Mouse (Mus musculus): ENCODE results near the gene Timm22. TPM values are rescaled to one million over a fixed set of nuclear protein-coding genes. Genes with fewer than 3 reads are reported as not detected.

The Timm22 gene
- total RNA-seq, 2 experiments from 2014 or later, result 41.3 to 46.9 TPM

DNA sequence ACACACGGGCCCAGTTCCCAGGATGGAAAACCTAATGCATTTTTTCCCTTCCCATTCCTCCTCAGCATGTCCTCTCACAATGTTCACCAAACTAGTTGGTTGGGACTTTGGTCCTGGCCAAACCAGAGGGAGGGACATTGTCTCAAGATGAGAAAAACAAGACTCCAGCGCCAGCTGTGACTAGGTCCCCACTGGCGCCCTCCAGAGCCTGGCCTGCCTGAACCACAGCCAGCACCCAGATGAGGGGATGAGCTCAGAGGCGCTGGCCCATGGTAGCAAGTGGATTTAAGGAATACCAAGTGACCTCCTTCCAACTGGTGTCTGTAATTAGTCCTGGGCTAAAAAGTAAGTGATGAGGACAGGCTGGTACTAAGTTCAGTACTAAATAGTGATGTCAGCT, 14.1 kb downstream of the Timm22 start:
- intact Hi-C loops (cut with DNase I), result no loop called here

DNA sequence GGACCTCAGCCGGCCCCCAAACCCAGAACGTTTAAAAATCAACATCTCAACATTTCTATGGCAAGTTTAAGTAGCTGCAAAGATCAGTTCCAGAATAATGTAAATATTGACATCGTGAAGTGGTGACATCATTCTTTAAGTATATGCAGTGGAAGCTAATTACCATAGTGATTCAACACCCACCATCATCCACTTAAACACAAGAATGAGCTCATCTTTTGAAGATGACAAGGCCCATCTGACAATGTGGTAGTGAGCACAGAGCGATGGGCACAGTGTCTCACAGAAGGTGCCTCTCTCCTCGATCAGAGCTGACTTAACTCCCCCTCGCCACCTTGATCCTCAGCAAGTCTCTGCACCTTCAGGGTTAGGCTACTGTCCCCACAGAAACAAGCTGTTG, 19.0 kb downstream of the Timm22 start:
- intact Hi-C loops (cut with DNase I), result no loop called here
- no peak for DNase-seq

More for the DNA sequence above, 14.1 kb downstream of the Timm22 start:
- DNase-seq, result no peak

DNA sequence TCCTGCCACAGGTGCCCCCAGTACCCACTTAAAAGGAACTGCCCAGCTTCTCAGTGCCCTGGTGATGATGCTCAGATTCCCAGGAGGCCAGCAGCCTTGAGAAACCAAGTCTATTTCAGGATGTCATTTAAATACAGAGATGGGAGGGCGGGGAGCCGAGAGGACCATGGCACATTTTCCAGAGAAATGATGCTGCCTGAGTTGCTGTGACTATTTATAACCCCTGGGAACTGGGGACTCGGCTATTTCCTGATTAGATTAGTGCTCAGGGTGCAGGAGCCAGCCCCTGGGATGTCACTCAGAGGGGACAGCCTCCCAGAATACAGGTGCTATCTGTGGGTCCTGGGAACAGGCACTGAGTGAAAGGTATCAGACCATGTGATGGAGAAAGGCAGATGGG, 21.0 kb downstream of the Timm22 start:
- no peak for DNase-seq
- intact Hi-C loops (cut with DNase I), result no loop called here

DNA sequence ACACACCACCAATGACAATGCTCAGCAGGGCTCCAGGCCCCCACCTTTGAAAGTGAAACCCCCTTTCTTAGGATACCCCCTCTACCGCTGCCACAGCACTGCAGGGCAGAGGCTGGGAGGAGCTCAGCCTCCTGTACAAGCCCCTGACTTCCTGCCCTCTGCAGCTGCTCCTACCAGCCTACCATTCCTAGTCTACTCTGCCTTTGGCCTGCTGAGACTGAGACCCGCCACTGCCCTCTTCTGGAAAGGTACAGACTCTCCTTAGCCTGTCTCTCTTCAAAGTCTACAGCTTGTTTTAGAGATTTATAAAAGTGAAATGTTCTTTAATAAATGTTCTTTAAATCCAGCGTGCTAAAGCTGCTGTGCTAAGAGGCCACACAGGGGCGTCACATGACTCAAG, 22.3 kb downstream of the Timm22 start:
- intact Hi-C loops (cut with DNase I), result no loop called here
- DNase-seq, result no peak

DNA sequence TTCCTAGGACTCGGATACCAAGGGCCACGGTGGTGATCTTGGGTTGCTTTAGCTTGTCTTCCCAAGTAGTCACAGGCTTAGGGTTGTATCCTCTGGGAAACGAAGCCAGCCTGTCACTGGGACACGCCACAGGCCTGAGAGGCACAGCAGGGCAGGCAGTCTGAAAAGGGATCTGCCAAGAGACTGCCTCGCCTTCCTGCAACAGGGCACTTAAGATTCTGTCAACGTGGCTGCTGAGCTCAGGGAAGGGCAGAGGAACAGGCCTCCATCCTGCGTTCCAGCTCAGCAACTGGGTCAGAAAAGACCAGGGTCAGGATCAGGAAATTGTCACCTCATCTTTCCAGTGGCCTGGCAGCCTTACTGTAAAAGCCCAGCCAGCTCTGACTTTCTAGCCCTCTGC, 22.8 kb downstream of the Timm22 start:
- intact Hi-C loops (cut with DNase I), result no loop called here
- DNase-seq, result no peak

DNA sequence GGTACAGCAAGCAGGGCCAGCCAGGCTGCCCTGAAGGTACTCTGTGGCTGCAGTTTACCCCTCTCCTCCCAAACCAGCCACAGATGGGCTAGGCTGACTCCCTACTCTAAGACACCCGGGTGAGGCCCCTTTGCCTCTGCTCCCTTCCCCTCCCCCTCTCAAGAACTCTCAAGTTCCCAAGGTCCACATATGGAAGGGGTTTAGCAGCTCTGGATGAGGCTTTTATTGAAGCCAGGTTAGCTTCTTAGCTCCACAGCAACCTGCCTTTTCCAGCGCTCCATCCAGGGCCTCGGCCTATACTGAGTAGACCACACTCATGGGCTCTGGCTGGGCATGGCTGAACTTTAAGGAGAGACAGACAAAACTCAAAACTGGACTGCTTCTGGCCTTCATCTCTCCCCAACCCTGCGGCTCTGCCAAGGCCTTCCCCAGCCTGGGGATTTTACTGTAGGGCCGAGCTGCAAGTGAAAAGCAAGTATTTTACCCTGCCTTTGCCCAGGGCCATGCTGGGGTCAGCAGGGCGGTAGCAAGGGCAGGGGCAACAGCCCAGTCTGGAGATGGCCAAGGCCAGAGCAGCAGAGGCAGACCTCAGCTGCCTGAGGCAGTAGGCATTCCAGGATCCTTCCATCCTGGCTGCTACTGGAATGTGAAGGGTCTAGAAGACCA, 23.3 kb downstream of the Timm22 start:
- DNase-seq, result no peak
- intact Hi-C loops (cut with DNase I), result no loop called here

DNA sequence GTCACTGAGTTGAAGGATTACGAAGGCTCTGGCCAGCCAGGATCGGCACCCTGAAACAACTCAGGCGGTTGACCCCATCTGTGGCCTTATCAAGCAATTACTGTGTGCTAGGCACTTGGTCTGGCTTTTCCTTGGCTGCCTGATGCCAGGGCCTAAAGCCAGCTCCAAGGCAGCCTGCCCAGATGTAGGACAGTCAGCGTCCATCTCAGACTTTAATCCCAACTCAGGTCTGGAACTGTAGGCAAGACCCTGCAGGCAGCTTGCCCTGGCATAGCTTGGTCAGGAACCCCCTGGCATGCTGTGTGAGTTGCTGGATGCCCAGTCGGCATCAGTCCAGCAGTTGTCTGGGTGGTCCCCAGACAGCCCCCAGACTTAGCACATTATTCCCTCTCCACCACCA, 29.3 kb downstream of the Timm22 start:
- intact Hi-C loops (cut with DNase I), result no loop called here
- DNase-seq, result peak; percentile 38 to 57

DNA sequence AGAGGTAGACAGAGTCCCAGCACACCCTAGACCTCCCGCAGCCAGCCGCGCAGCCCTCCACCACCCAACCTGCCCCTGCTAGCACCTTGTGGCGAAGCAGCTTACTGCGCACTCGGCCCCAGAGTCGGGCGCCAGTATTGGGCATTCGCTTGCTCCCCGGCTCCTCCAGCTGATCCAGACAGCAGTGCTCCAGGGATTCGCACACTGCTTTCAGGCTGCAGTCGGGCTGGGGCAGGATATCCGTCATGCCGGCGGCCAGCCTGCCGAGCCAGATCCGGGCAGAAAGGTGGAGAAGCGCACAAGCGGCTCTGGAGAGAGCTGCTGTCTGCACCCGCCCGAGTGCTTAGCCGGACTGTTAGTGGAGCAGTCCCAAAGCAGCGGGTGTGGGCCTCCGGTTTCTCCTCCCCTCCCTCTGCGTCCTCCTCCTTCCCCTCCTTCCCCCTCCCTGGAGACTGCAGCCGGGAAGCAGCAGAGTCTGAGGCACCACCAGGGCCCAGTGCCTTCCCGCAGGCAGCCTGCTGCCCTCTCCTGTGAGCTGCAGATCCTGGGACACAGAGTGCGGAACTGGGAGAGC, 30.2 kb downstream of the Timm22 start:
- peak; percentile 71 to 77 for DNase-seq
- intact Hi-C loops (cut with DNase I), result no loop called here

DNA sequence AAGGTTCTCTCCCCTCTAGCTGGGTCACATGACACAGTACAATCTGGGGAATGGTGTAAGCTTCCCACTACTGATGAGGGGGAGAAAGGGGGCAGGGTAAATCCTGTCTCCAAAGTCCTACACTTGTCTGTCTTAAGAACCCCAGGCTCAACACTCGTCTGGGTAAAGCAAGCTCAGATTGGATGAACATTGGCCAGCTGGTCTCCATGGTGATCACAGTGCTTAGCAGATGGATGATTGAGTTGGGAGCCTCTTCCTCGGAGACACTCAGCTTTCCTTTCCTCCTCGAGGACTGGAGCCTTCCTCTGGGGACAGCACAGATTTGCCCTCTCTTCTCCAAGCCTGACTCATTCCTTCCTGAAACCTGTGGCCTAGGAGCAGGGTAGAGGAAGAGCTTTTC, 32.9 kb downstream of the Timm22 start:
- no peak for DNase-seq
- intact Hi-C loops (cut with DNase I), result no loop called here

DNA sequence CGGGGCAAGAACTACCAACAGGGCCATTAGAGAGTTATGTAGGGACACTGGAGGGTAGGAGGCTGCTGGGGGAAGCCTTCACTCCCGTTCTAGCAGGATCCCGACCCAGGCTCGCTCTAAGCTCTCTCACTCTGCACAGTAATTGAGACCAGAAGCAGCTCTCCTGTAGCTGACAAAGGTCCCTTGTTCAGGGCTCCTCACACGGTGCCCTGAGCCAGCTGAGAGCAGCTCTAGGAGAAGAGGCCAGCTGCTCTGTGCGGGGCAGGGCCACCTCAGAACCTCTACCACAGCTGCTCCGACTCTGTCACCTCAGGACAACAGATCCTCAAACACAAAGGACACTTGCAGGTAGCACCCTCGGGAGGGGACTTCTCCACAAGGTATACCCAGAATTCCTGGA, 38.7 kb downstream of the Timm22 start:
- no peak for DNase-seq
- intact Hi-C loops (cut with DNase I), result no loop called here

DNA sequence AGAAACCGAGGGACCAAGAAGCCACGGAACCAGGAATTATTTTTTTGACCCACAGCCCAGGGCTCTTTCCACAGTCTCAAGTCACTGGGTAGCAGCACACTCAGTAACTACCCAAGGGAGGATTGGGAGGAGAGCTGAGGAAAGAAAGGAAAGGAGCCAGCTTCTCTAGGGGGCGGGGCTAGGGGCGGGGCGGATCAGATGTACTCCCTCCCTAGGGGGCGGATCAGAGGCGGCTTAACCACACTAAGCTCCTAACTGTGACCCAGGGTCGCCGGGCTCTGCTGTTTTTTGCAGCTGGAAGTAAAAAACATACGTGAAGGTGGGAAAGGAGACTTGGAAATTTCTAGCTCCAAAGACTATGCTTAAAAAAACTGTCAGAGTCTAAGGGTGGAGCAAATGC, 39.5 kb downstream of the Timm22 start:
- intact Hi-C loops (cut with DNase I), result no loop called here
- no peak for DNase-seq

DNA sequence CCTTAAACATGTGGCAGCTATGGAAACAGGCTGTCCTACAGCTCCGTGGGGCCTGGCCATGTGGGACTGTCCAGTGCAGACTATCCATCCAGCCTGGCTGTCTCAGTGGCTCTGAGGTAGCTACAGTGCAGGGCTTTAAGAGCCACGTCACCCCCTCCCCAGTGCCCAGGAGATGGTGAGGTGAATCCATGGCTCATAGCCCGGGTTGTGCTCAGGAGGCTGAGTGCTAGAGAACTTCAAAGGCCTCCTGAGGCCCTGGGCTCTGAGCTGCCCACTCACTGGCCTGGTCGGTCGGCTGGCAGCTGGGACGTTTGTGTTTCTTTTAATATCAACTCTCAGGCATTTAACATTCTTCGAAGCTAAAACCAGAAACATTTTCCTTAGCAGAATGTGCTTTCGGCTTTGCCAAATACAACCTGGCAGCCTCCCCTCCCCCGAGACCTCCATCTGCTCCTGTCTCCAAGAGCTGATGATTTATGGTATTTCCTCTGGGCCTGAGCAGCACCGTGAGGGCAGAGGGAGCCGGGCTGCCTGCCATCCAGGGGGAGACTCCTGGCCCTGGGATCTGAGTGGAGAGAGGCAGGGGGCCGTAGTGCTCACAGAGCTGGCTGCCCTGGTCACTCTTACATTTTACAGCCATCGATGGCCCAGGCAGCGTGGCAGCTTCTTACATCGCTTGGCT, 42.9 kb downstream of the Timm22 start:
- intact Hi-C loops (cut with DNase I), result loop anchor here (5.0 to 10.0 kb wide), 2 partner anchors 125 to 197 kb away; no protein-coding TSS in a partner anchor
- peak; percentile 50 to 60 for DNase-seq

DNA sequence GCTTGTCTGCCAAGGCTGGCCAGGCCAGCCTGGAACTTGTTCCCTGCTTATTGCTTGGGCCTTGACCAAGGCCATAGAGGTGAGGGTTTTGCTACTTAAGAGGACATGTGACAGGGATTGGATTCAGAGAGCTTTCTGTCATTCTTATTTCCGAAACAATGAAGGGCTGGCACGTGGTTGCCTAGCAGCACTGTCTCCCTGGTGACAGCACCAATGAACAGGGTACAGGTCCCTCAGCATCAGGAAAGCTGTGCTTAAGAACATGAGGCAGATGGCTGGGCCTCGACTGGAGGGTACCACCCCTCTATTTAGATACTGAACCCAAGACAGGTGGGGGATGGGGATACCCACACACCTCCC, 43.4 kb downstream of the Timm22 start:
- DNase-seq, result no peak
- intact Hi-C loops (cut with DNase I), result loop anchor here (5.0 to 10.0 kb wide), 2 partner anchors 125 to 198 kb away; no protein-coding TSS in a partner anchor

DNA sequence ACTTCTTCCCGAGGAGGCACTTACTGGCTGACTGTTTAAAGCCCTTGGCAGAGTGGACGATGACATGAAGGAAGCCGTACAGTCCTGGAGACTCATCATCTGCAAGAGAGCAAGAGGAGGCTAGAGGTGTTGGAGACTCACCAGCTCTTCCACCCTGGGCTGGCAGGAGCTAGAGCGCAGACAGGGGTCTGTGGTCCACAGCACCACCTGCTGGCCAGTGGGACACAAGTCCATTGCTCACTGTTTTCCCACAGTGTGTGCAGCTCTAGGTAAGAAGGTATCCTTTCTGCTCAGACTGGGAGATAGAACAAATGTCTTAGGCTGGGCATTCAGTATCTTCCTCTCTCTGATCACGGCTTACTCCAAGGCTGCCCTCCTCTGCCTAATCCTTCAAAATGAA, 47.7 kb downstream of the Timm22 start:
- DNase-seq, result peak; percentile 83 to 88
- intact Hi-C loops (cut with DNase I), result loop anchor here (2.0 to 10.0 kb wide), 4 partner anchors 36 to 202 kb away; no protein-coding TSS in a partner anchor

DNA sequence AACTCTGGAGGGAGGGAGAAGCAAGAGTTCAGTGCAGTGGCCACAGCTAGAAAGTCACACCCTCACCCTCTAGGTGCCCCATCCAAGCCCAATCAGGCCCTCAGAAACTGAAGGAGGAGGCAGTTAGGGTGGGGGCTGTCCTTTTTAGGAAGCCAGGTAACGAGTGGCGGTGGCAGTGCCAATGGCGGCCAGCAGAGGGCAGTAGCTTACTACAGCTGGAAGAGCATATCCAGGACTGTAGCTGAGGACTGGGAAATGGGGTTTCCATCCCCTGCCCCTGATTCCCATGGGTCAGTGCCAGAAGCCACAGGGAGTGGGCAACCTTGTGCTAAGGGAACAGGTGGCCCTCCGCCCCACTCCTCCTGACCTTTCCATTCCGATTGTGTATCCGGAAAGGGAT, 49.5 kb downstream of the Timm22 start:
- intact Hi-C loops (cut with DNase I), result loop anchor here (1.0 to 10.0 kb wide), 3 partner anchors 38 to 191 kb away; no protein-coding TSS in a partner anchor
- peak; percentile 86 to 93 for DNase-seq

DNA sequence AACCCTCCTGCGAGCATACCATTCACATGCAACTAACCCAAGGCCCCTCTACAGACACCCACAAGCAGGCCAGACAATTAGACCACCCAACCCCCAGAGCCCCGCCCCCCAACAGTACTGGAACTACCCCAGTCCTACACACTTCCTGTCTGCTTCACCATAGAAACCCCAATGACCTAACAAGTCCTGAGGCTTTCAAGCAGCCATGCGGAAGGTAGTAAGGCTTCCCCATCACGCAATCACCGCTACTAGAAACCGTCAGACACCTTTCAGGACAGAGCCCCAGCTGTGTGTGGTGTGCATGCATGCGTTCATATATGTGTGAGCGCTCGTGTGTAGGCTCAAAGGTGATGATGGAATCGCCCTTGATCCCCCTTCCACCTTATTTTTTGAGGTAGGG, 50.1 kb downstream of the Timm22 start:
- intact Hi-C loops (cut with DNase I), result loop anchor here (1.0 to 10.0 kb wide), 3 partner anchors 37 to 190 kb away; no protein-coding TSS in a partner anchor
- no peak for DNase-seq

DNA sequence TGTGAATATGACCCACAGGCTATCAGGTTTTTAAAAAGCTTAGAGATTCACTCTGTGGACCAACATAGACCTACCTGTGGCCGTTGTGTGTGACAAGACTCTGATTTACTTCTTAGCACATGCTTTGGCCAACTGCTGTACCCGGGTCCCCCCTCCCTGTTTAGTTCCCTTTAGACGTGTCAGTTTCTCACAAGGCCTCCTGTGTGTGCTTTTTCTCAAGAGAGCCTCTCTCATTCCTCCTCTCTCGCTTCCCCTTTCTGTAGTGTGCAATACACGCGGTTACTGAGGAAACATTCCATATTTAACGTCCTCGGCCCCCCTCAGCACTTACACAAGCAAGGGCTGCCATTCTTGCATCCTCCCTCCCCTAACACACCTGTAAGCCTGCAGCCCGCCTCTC, 52.0 kb downstream of the Timm22 start:
- intact Hi-C loops (cut with DNase I), result loop anchor here (5.0 to 10.0 kb wide), 2 partner anchors 116 to 189 kb away; no protein-coding TSS in a partner anchor
- no peak for DNase-seq

DNA sequence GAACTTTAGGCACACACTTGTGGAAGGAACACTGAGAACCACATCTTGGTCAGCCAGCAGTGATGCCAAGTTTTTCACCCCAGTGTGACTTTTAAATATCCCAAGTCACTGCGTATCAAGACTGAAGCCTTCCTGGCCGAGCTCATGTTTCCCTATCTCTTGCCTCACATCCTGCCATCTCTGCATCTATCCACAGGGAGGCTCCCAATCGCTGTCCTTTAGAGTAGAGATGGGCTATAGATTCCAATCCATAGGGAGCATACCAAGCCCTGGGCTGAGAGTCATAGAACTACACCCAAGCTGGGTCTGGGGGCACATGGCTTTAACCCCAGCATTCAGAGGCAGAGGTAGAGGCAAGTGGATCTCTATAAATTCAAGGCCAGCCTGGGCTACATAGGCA, 52.7 kb downstream of the Timm22 start:
- intact Hi-C loops (cut with DNase I), result loop anchor here (5.0 to 10.0 kb wide), 2 partner anchors 115 to 188 kb away; no protein-coding TSS in a partner anchor
- no peak for DNase-seq

DNA sequence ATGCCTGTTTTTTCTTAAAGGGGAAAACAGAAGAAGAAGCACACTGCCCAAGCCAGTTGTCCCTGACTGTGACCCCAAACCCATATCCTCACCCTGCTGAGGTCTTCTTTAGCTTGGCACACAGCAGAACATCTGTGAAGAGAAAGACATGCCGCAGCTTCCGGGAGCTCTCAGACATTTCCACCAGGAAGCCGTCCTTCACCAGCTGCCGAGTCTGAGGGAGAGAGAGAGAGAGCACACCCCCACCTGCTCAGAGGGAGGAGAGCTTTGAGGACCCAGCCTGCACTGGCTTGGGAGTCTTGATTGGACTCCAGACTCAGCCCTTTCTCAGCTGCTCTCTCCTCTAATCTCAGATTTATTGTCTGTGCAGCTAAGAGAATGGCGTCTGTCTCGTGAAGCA, 54.4 kb downstream of the Timm22 start:
- intact Hi-C loops (cut with DNase I), result no loop called here
- no peak for DNase-seq

DNA sequence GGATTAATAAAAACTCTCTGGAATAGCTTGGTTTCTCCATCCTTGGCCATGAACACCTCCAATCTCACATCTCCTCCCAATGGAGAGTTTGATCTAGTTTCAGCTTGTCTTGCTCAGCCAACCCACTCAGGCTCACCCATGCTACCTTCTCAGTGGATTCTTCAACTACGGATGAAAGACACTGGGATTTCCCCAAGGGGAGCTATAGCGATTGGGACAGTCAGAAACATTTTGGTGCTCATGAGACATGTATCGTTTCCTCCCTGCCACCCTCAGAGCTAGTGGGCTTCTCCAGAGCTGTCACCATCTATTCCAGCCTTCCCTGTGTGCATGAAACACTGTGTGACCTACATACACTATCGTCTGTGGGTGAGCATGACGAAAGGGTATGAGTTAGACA, 54.9 kb downstream of the Timm22 start:
- no peak for DNase-seq
- intact Hi-C loops (cut with DNase I), result no loop called here

DNA sequence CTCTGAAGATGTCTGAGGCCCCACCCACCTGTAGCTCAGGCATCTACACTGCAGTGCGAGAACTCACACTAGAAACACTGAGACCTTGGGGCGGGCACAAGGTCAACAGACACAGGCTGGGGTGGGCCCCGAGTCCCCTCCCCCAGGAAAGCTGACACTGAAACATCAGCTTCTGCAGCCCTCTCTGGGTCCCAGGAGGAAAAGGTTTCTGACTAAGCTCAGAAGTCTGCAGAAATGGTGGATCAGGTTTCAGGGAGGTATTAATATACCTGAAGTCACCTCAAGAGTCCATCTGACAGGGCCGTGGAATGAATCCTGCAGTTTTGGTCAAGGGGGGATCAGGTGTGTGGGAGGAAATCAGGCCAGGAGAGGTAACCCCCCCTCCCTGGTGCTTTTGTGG, 59.1 kb downstream of the Timm22 start:
- intact Hi-C loops (cut with DNase I), result no loop called here
- no peak for DNase-seq

All from heart, postnatal 14 days (tissue).